Mouse (Mus musculus) kidney, postnatal 4 days (tissue): ENCODE measurements at regions not wholly inside any gene's neighbourhood (a gene's known extent, or its start where the extent isn't known, plus 50 kb on each side); places are given as distances from the start of the nearest gene placed in this dataset.
A peak's percentile ranks its signal among the peaks of the same experiment; 100 is the strongest.

Experiments used
- DNase-seq, 2 experiments: peaks; one replicate each; pipeline ENCODE4 v3.0.0; 2021; ENCODE audit warnings: mixed read lengths in 2 of 2

DNA sequence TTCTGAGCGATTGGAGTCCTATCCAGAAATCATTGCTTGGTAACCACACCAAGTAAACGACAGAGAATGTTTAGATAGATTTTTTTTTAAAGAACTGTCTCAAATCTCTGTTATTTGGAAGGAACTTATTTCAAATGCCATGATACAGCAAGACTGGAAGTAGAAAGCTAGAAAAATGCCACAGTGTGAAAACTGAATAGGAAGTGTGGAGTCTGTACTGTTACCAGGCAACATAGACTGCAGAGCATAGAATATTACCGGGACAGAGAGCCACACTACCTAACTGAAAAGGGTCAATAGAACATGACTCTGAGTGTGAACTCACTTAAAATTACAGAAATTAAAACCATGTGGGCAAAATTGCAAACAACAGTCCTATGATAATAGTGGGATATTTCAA, 52.4 kb upstream of the Adcy1 start:
- DNase-seq = no peak

DNA sequence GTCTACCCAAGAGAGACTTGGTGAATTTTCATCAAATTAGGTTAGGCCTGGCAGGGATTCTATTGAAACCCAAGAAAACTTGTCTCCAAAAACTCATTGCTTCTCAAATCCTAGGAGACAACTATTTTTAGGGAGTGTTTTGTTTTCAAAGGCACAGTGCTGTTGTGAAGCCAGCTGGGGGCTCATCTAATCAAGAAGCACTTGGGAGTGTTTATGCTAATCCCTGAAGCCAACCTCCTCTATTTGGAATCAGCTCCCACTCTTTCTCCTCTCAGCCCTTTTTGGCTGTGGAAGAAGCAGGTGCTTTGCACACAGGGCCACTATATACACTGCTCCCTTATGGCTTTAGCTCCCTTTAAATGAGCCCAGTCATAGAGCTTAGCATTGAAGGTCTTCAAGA, 64.0 kb upstream of the Adcy1 start:
- no peak for DNase-seq

DNA sequence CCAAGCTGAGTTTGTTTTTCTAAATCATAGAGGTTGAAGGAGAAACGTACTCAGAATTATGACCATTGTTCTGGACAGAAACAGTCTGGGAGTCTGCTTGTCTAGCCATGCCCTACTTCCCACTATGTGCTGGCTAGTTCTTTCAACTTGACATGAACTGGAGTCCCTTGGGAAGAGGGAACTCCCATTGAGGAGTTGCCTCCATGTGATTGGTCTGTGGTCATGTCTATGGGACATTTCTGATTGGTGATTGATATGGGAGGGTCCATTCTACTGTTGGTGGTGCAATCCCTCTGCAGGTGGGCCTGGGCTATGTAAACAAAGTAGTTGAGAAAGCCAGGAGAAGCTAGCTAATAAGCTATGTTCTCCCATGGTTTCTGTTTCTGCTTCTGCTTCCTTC, 64.5 kb upstream of the Adcy1 start:
- no peak for DNase-seq

DNA sequence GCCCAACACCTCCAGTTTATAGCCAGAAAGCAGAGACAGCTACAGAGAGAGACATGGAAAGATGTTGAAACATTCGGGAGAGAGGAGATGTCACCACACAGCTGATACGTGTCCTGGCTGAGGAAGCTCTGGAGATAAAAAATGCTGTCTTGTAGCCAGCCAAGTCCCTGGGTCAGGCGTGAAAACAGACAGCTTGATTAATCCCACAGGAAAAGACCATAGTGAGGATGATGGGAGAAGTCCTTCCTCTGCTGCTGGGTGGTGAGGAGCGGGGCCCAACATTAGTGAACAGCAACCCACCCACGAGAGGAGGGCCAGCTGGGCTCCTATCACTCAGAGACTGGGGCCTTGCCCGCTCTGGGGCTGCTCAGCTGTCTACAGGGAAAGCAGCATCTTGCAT, 65.8 kb upstream of the Adcy1 start:
- DNase-seq = peak; percentile 40 to 57

DNA sequence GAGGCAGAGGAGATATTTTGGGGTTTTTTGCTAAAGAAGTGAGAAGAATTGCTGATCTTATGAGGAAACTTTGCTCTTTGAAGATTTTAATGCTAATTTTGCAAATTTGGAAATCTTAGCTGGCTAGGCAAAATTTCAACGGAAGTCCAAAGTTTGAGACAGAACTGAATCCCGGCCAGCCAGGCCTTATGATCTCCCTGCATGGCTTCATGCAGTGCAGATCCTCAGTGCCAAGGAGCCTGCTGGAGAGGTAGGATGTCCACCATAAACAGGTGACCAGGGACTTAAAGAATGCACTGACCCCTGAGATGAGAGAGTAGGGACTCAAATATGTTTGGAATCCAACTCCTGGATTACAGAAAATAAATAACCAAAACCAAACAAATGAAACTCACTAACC, 69.6 kb upstream of the Adcy1 start:
- no peak for DNase-seq

DNA sequence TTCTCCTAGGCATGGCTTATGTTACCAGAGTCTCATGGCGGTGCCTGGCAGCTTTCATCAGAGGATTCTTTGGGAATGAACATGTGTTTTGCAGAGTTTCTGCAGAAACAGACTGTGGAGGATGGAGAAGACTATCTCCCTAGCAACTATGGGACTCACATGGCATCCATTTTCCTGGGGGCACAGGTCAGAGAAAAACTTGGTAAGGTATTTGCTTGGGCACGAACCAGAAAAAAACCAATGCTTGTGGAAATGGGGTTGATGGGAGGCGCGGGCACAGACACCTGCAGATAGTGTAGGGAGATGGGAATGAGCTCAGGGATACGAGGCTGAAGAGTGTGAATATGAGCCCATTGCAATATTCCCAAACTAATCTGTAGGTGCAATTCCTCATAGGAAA, 71.7 kb upstream of the Adcy1 start:
- no peak for DNase-seq

DNA sequence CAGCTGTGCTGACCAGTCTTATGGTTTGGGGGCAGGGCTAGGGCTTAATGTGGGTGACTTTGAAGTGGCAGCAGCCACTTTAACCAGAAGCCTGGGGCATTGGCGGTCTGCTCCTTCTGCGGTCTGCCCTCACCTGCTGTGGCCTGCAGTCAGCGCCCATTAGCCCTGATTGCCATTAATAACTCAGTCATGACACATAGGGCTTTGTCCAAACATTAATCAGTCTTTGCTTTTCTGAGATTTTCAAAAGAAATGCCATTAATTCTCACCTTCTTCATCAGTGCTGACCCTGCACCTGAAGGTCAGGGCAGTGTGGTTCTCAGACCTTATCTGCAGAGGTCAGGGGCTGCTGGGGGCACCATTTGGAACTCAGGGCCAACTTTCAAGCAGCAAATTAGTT, 72.6 kb upstream of the Adcy1 start:
- peak in 1 of 2 experiments; percentile 24 for DNase-seq

DNA sequence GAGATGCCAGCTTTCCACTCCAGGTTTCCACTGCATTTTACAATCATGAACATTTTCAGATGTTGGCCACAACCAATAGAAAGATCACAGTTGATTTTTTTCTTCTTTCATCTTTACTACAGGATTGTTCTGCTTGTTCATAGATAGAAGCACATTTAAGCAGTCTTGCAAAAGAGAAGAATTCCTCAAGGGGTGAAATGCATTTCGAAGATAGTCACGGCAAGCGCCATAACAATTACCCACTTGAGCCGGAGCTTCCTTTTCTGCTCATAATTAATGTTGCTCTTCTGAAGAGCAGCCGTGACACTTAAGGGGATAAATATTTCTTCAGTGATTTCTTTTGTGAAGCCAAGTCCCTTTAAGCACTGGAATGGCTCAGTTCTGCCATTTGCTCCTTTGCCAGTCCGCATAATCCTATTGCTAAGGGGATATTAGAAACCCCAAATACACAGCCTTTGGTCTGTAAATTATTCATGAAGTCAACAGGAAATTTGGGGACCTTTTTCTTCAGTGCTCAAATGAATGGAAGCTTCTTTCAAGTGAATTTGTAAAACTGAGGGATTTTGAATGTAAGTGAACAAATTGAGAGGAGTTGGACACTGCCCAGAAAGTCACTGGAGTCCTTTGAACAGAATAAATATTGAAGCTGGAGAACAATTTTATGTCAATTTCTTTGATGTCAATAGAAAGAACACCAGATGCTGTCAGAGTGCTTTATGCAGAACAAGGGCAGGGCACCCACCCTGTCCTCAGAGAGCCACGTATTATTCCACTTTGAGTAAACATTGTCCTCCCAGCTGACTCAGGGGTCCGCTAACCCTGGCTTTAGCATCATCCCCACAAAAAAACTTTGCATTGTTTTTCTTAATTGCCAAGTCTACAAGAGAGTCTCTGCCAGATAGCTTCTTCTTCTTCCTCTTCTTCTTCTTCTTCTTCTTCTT, 74.1 kb upstream of the Adcy1 start:
- DNase-seq = no peak

DNA sequence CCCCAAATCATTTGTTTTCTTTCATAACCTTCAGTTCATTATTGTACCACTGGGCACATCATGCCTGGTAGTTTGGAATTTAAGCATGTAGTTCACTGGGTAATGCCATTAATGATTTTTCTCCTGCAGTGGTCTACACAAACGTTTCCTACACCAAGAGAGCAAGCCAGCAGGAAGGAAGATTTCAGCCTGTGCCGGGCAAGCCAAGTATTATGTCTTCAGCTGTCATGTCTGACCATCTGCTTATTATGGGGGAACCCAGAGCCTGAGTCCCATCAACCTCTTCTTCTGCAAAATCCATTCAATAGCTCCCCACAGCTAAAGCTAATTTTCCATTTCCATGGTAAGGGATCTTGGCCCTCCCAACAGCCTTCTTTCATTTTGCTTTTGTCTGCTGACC, 75.3 kb upstream of the Adcy1 start:
- DNase-seq = no peak

DNA sequence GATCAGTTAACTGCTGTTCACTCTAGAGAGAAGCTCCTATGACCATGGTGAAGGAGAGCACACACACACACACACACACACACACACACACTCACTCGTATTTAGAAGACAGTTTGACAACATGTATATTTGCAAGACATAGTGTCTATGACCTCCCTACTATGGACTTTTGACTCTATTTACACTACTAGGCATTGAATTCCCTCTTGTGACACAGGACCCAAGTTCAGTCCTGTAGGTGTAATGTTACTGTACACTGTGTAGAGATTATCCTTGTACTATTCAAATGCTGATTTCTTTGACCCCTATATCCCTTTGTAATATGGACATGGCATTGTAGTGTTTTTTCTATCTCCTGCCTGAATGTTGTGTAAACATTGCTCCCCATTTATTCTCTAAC, 76.2 kb upstream of the Adcy1 start:
- DNase-seq = no peak

DNA sequence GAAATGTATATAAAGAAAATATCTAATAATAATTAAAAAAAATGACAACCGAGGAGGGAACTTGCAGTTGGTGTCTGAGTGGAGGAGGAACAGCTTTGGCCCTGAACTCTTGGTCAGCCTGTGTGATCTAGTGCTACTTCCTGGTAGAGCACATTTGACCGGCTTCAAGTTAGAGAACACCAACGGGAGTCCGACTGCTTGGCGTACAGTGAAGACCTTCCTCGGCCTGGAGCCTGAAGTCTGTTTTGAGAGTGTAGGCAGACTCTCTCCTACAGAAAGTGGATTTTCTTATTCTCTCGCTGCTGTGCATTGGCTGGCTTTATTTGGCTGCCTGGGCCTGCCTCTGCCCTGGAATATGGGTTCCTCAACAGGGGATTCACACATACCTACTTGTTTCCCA, 81.2 kb upstream of the Adcy1 start:
- no peak for DNase-seq

DNA sequence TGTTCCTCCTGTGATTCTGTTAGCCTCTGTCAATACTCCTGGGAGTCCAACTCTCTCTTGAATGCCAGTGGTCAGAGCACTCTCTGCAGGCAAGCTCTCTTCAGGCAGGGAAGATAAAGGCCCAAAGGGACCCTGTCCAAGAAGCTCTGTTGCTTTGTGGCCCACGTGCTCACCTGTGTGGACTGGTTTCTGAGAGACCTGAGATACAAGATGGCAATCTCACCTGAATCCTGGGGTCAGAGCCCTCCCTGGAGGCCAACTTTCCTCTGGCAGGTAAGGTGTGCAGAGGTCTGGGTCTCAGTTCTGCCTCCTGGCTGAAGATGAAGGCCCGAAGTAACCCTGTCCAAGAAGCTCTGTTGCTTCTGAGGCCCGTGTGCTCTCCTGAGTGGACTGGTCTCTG, 83.6 kb upstream of the Adcy1 start:
- DNase-seq = no peak

DNA sequence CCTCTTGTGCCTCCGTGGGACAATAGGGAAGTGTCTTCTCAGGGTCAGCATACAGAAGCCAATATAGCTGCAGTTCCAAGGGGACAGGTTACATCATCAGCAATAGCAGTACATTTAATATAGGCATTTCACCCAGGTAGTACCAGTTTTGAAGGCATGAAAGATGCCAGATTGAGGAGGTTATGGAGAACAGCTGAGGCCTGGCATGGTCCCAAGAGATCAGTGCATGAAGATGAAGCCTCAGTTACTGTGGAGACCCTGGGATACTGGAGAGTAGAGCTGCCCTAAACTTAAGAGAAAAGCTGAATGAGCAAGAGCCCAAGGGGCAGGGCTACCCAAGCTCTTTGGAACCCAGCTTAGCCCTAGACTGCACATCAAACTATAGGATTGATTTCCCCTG, 94.1 kb upstream of the Adcy1 start:
- no peak for DNase-seq

DNA sequence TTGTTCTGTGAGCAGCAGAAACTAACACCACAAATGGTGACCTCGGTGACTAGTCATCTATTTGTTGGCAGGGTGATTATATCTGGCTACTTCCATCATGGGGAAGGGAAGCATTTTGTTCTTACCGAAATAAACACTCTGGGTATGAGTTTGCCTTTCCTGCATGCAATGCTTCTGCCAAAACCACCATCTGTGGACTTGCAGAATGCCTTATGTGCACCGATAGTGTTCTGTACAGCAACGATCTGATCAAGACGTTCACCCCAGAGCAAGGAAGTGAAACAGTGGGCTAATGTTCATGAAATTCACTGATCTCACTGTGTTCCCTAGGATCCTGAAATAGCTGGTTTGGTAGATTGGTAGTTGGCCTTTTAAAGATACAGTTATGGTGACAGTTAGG, 96.3 kb upstream of the Adcy1 start:
- no peak for DNase-seq

DNA sequence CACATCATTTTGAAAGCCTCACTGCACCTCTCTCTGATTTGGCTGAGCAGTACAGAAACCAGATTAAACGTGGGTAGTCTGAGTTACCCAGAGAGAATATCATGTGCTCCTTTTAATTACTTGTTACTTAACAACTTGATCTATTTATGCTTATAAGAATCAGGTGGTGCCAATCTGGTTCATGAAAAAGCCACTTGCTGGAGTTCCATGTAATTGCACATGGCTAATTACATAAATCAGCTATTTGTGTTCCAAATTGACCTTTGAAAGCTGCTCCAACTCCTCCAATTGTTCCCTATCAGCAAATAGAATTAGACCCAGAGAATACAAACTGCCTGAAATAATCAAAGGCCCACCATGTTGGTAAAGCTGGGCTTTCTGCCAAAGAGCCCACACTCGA, 98.8 kb upstream of the Adcy1 start:
- DNase-seq = no peak

DNA sequence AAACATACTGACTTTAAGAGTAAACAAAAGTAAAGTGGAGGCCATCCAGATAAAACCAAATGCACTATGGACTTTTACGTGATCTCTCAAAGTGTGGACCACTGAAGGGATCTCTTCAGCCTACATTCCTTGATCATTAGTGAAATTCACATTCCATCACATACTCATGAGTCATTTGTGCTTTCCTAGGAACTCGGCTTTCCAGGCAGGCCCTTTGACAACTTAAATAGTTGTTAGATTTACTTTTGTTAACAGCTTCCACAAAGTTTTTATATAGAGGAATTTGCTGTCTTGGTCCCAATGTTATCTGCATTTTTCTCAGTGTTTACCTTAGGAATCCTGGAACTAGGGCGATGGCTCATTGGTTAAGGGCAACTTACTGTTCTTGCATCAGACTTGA, 99.7 kb upstream of the Adcy1 start:
- no peak for DNase-seq

DNA sequence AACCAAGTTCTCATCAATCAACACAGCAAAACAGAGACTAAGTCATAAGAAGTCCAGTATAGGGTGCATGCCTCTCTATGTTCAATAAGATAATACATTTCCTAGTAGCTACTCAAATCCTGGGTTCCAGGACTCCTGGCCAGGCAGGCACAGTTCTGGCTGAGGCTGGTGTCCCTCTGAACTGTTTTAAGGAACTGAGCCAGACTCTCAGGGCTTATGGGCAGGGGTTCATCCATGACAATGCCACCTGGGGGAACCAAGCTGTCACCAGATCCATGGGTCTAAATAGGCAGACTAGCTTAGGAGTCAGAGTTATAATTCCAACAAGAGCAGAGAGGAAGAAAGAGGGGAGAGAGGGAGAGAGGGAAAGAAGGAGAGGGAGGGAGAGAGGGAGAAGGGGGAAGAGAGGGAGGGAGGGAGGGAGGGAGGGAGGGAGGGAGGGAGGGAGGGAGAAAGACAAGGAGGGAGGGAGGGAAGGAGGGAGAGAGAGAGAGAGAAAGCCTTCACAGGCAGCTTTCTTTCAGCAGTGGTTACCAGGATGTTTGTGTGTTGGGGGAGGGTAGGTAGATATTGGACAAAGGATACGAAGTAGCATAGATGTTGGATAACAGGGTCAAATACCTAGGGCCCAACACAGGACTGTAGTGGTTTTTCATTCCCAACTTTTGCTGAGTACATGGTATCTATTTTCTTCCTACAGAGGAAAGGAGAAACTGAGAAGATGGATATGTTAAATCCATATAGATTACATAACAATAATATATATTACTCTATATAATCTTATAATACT, 100.3 kb upstream of the Adcy1 start:
- DNase-seq = no peak

DNA sequence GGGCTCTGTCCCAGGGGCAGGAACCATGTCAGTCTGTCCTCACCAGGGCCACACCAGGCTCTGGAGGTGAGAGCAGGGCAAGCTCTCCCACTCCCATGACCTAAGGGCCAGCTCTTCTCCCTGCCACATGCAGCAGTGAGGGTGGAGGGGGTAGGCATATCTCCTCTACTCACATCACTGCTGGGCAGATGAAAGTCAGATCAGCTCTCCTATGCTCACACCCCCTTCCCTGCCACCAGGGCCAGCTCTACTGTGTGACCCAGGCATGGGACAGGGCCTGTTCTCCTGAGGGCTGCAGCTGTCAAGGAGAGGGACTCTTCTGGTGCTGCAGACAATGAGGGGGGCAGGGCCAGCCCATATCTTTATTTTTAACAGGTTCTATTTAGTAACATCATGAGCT, 101.0 kb upstream of the Adcy1 start:
- DNase-seq = no peak

DNA sequence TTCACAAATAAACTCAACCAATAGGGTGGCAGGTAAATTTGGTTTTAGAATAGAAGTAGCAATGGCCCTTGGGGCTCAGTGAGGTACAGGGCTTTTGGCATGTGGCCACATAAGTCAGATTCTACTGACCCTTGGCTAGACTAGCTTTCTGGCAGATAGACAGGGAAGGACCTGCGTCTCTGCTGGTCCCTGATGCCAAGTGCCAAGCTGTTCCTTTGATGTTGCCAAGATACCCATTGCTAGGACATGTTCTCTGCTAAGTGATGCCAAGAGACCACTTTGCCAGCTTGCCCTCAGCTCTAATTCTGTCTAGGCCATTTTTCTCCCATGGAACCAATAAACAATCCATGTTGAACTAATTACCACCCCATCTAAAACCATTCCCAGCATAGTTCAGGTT, 110.5 kb upstream of the Adcy1 start:
- no peak for DNase-seq

DNA sequence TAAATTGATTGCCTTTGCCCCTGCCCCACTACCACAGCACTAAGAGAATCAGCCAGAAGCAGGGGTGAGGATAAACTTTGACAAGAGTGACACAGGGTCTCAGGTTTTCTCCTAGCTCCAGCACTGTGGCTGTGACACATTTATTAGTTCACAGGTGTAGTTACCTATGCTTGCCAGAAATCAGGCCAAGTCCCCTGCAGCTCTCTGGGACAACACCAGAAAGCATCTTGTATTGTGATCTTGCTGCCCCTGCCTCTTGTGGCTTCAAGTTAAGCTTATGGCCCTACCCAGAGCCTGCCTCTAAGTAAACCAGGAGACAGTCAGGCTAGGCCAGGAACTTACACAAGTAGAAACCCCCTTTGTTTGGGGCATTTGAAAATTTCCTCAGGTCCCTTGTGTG, 111.9 kb upstream of the Adcy1 start:
- no peak for DNase-seq

DNA sequence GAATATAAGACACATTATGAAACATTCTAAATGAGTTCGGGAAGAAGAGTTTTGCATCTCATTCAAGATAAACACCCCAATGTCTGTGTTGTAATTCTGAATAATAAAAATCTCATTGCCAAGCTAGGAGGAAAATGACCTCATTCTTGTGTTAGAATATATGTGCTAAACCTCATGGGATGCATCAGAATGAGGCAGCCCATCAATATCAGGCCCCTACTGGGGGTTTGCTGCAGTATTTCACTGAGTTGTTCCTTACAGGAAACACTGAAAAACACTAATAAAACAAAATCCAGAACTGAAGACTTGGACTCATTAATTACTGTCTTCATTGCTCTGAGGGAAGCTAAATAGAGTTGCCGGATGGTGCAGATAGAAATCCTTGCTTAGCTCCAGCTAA, 111.6 kb upstream of the Gm11983 start:
- peak in 1 of 2 experiments; percentile 21 for DNase-seq

DNA sequence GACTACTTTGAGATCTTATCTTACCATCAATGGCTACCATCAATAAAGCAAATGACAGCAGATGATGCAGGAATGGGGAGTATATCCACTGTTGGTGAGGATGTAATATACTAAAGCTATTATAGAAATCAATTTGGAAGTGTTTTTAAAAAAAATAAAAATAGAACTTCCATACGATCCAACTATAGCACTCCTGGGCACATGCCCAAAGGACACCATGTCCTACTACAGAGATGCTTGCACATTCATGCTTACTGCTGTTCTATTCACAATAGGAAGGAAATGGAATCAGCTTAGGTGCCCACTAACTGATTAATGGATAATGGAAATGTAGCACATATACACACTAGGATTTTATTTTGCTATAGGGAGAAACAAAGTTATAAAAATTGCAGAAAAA, 96.7 kb upstream of the Gm11983 start:
- no peak for DNase-seq

DNA sequence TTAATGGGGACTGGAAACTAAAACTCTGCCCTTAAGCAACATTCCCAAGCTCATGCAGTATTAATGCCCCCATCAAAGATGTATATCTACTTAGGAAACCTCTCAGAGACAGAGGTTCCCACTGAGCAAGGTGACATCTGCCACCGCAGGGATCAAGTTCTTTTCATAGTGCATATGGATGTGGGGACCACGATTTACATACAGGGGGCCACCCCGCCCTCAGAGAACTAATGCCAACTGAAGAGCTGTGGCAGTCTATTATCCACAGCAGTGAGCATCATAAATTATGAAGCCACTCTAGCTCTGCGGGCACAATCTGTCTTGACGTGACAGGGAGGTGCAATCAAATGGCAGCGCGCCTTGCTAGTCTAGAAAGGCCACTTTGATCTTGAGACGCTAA, 88.6 kb upstream of the Gm11983 start:
- no peak for DNase-seq

DNA sequence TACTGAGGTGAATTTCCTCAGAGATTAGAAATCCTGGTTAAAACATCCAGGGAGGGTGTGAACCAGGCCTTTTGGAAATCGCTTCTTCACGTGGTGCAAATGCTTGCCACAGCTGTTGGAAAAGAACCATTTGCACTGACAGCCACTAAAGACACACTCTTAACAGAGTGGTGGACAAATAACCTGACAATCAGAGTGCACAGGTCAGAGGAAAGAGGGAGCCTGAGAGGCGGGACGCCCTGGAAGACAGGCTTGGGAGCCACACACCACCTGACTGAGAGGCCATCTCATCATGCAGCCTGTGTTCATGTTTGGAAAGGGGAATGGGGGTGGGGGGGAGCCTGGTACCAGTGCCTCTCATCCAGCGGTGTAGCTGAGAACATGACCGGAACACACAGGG, 87.0 kb upstream of the Gm11983 start:
- no peak for DNase-seq
